Mouse (Mus musculus): ENCODE data around the gene Hba-a1. TPM values are rescaled to one million over a fixed set of nuclear protein-coding genes. Genes with fewer than 3 reads are reported as not detected.
"Not testable (repeated sequence)": the region's sequence is repeated elsewhere in the genome, so short reads cannot be mapped to it uniquely, and the experiment has no call there.

Hba-a1 gene
- total RNA-seq, 4 experiments from 2014 or later: 1,679 to 11,117 (median 2,615) TPM

DNA sequence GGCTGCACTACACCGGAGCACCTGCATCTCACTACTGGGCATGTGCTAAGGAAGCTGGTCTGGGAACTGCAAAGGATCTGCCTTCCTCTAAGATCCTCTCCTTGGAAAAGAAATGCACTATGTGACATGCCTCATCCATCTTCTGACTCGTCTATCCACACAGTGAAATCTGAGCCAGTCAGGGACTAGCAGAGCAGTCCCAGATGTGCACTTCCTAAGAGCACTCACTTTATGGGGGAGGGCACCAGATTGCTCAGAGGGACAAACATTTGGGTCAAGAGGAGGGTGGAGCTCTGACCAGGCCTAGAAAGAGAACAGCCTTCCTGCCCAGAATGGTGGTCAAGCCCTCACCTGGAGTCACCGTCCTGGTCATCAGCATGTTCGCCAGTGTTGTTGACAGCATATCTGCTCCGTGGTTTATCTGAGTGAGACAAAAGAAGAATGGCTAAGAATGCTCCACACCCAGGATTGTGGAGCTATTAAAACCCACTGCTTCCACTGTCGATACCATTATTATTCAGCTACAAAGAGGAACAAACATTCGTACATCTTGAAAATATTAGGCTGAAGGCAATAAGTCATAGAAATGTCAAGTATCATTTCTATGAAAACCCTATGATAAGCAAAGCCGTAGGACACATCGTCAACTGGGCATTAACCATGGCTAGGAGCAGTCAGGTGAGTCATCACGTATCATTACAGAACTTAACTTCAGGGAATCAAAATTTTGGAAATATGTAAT is 20.5 kb upstream of the Hba-a1 start:
- no peak for DNase-seq (ENCODE audit: low spot score)

DNA sequence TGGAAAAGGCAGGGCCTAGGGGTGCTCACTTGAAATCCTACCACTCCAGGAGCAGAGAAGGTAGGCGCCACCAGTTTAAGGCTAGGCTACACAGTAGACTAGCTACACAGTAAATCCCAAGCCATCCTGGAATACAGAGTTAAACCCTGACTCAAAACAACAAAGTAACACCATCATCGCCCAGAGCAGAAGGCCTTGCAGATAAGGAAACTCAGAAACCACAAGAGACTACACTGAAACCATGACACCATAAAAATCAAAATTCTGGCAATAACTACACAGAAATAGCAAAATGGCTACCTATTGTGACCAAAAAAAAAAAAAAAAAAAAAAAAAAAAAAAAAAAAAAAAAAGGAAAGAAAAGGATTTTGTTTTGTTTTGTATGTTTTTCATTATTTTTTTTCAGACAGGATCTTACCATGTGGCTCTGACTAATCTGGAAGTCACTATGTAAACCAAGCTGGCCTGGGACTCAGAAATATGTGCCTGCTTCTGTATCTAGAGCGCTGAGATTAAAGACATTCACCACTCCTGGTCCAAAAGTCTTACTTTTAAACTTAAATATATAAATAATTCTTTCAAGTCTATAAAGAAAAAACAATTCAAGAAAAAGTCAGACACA is 18.1 kb upstream of the Hba-a1 start:
- DNase-seq (ENCODE audit: low spot score): no peak

- DNase-seq (ENCODE audit: low spot score): no peak
These were observed 17.1 kb upstream of the Hba-a1 start for GRCm38 (mm10) chr11:32266194-32266593.

GRCm38 (mm10) chr11:32266776-32267175 is 16.5 kb upstream of the Hba-a1 start:
- no peak for DNase-seq (ENCODE audit: low spot score)

- DNase-seq (ENCODE audit: low spot score): peak; percentile 94
These were observed 16.0 kb upstream of the Hba-a1 start, which contains the start of gene Nprl3 for GRCm38 (mm10) chr11:32267188-32267884. Nprl3 (minus strand) TSS chr11:32267707.

DNA sequence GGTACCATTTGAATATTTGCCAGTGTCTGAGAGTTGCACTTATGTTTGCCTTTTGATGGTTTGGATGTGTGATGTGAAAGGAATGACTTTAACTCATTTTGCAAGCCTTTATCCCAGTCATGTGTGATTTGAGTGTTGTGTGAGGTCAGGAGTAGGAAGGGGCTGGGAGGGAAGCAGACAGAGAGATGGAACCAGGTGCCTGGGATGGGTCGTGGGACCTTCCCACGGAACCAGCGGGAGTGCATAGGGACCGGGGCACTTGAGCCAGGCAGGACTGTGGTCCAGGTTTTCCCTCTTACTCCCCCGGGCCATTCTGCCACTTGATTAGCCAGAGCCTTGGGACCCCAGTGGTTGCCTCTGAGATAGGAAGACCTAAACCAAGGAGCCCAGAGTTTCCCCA is 15.3 kb upstream of the Hba-a1 start:
- no peak for DNase-seq (ENCODE audit: low spot score)

DNA sequence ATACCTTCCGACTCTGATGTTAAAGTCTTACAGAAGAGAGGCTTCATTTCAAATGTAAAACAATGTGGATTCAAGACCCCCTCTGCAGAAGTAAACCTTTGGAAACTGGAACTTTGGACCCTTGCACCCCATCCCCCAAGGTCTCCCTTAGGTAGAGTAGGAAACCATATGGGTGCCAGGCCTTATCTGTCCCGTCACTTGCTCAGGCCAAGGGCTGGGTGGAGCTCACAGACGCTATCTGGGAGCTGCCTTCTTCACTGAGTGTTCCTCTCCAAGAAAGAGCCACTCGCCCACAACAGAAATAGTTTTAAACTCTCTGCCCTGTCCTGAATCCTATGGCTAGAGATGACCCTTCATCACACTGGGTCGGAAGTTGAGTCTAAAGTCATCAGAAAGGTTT is 14.4 kb upstream of the Hba-a1 start:
- no peak for DNase-seq (ENCODE audit: low spot score)

DNA sequence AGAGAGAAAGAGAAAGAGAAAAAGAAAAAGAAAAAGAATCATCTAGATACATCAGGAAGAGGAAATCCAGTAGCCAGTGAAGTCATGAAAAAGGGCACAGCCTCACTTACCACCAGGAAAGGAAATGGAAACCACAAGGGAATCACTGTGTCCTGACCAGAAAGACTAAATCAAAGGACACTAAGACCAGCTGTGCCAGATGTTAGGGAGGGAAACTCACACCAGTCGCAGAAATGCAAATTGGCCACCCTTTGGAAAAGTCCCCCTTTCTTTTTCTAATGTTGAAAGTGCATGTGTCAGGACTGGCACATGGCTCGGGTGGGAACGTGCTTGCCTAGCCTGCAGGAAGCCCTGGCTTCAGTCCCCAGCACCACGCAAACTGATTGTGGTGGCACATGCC is 12.1 kb upstream of the Hba-a1 start:
- DNase-seq (ENCODE audit: low spot score): no peak

GRCm38 (mm10) chr11:32276347-32276746 is 7.0 kb upstream of the Hba-a1 start, which contains the start of gene Hba-x:
Hba-x (plus strand) TSS chr11:32276400.
- DNase-seq (ENCODE audit: low spot score): no peak

- no peak for DNase-seq (ENCODE audit: low spot score)
These were observed 5.4 kb upstream of the Hba-a1 start for GRCm38 (mm10) chr11:32277736-32278457.

DNA sequence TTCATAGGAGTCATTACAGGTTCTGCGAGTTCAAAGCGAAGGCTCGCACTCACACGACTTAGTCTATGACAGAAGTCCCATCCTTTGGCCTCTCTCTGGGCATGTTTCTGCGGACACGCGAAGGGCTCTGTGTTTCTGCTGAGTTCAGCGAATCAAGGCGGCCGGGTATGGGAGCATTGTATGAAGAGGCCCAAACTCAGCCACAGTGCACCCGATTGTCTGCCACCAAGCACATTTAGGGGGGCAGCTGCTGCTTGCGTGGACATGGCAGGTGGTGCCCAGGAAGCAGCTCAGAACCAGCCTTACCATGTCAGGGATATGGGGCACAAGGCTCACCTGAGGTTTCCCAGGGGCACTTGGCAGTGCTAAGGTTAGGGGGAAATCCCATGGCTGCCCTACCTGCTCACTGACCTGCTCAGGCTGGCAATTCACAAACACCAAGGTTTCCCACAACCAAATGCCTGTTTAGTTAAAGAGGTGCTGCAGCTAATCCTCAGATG is 4.8 kb upstream of the Hba-a1 start:
- no peak for DNase-seq (ENCODE audit: low spot score)

GRCm38 (mm10) chr11:32280646-32281045 is 2.7 kb upstream of the Hba-a1 start:
- DNase-seq (ENCODE audit: low spot score): no peak

DNA sequence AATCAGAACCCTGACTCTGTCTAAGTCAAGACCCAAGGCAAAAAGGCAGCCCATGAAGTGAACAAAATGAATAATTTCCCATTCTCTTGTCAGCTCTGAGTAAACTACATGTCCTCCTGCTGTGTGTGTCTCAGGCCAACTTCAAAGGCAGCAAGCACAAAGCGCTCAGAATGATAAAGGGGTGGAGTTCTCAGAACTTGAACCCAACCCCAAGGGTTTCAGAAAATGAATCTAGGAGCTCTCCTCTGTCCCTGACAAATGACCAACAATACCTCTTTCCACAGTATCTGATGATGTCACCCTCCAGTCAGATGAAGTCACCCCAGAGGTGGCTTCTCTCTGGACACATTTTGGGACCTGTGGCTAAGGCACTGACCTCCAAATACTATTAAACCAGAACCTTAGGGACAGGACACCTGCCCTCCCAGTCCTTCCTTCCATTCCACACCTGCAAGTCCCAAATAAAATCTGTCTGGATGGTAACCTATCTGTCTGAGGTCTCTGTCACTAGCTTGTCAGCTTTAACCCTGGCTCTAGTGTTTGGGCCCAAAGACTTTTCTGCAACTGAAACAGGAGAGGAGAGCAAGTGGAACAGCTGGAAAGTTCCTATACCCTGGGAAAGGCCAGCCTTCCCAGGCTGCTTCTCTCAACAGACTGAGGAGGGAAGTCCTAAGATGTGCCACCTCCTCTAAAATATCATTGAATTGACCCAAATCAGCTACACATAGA is 1.7 kb upstream of the Hba-a1 start:
- DNase-seq (ENCODE audit: low spot score): no peak

GRCm38 (mm10) chr11:32284582-32284981 is 1.3 kb downstream of the Hba-a1 start:
- not testable (repeated sequence) for DNase-seq (ENCODE audit: low spot score)

DNA sequence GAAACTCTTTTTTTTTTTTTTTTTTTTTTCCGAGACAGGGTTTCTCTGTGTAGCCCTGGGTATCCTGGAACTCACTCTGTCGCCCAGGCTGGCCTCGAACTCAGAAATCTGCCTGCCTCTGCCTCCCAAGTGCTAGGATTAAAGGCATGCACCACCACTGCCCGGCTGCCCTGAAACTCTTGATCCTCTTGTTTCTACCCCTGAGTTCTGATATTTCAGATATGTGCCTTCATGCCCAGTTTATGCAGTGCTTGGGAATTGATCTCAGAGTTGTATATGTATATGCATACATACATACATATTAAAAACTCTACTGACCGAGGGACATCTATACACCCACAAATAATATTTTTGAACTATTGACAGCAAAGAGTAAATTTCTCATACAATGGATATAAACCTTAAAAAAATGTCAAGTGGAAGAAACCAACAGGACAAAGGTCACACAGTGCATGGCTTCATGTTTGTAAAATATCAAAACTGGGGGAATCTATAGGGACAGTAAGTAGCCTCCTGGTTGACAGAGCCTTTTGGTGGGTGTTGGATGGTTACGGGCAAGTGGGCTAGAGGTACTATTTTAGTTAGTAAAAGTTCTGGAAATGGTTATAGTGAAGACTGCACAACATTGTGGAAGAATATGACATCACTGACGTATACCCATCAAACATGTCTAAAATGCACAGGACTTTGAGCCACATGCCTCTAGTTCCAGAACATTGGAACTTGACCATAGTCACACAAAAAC is 1.9 kb downstream of the Hba-a1 start:
- DNase-seq (ENCODE audit: low spot score): no peak

- DNase-seq (ENCODE audit: low spot score): not testable (repeated sequence)
These were observed 2.6 kb downstream of the Hba-a1 start for GRCm38 (mm10) chr11:32285887-32286286.

DNA sequence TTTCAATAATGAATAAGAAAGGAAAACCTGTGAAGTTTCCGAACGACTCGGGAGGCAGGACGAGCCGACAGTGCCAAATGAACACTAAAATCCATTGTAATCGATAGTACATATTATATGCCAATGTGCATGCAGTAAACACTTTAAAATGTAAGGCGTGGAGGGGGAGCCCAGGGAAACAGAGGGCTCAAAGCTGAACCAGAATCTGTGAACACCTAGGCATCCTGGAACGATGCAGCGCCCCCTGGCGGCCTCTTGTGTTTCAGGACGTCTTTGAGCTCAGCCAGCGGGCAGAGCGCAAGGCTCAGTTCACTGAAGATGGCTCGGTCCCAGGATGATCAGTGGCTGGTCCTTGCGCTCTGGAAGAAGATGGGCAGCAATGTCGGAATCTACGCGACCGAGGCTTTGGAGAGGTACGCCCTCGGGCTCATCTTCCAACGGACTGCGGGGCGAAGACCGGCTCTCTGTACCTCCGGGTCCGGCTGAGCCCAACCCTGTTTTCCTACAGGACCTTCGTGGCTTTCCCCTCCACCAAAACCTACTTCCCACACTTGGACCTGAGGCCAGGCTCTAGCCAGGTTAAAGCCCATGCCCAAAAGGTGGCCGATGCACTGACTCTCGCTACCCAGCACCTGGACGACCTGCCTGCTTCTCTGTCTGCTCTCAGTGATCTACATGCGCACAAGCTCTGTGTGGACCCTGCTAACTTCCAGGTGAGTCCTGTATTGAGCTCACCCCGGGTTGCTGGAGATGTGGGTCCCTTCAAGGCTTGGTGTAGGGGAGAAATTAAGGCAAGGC is 3.6 kb downstream of the Hba-a1 start, which contains the start of gene Hbq1b:
Hbq1b (plus strand) TSS at position 271 of the 798 bp plus-strand sequence.
- DNase-seq (ENCODE audit: low spot score): peak; percentile 67

- DNase-seq (ENCODE audit: low spot score): no peak
These were observed 4.1 kb downstream of the Hba-a1 start for GRCm38 (mm10) chr11:32287493-32287825.

DNA sequence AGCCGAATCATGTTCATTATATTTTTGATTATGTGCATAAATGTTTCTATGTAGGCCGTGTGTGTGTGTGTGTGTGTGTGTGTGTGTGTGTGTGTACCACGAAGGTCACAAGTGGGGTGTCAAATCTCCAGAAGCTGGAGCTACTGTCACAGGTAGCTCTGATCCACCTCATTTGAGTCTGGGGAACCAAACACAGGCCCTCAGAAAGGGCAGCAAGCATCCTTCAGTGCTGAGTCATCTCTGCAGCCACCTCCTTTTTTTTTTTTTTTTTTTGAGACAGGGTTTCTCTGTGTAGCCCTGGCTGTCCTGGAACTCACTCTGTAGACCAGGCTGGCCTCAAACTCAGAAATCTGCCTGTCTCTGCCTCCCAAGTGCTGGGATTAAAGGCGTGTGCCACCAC is 9.5 kb downstream of the Hba-a1 start:
- DNase-seq (ENCODE audit: low spot score): not testable (repeated sequence)
